Mouse (Mus musculus) ES-E14 (cell line): ENCODE measurements at regions not wholly inside any gene's neighbourhood (a gene's known extent, or its start where the extent isn't known, plus 50 kb on each side); places are given as distances from the start of the nearest gene placed in this dataset.

Experiments used
- DNase-seq: peaks from one replicate; pipeline ENCODE4 v3.0.0-alpha.2; 2013; ENCODE audit warnings: low read depth, low spot score
- H3K27ac ChIP-seq: 2 replicates; pipeline ENCODE4 v1.5.1; 2012; ENCODE audit warnings: low read depth, mild to moderate bottlenecking, low read length, moderate library complexity, mixed read lengths; ENCODE audit not compliant: poor library complexity, insufficient read depth, severe bottlenecking
- H3K36me3 ChIP-seq: 2 replicates; pipeline ENCODE4 v1.6.1; 2012; ENCODE audit warnings: mild to moderate bottlenecking, low read length, moderate library complexity, mixed read lengths; ENCODE audit not compliant: control insufficient read depth, poor library complexity, insufficient read depth, severe bottlenecking
- H3K4me1 ChIP-seq, 2 experiments: fragments of 150-350 bp in 1 of 2; sonication (generic) in 1 of 2; 2 replicates each; pipeline ENCODE4 v1.6.1; 2012; ENCODE audit warnings: low read length in 2 of 2, mild to moderate bottlenecking in 1 of 2, mixed read lengths in 1 of 2; ENCODE audit not compliant: control insufficient read depth in 2 of 2, insufficient read depth in 2 of 2, poor library complexity in 1 of 2
- H3K4me3 ChIP-seq, 2 experiments: fragments of 150-350 bp in 1 of 2; sonication (generic) in 1 of 2; 2 replicates each; pipeline ENCODE4 v1.5.1; 2012; ENCODE audit warnings: low read length in 2 of 2, low read depth in 1 of 2, mild to moderate bottlenecking in 1 of 2, mixed read lengths in 1 of 2; ENCODE audit not compliant: insufficient read depth in 1 of 2, poor library complexity in 1 of 2, severe bottlenecking in 1 of 2
- H3K9ac ChIP-seq: 2 replicates; pipeline ENCODE4 v1.6.1; 2012; ENCODE audit warnings: low read depth, mild to moderate bottlenecking, low read length, mixed read lengths; ENCODE audit not compliant: poor library complexity, insufficient read depth, severe bottlenecking
- H3K9me3 ChIP-seq: fragments of 150-350 bp; sonication (generic); 2 replicates; pipeline ENCODE4 v1.6.1; 2012; ENCODE audit warnings: low read depth, mild to moderate bottlenecking, low read length; ENCODE audit not compliant: control insufficient read depth, insufficient read depth
- CHD2 ChIP-seq: IDR thresholded peaks from 2 replicates; pipeline ENCODE4 v1.6.1; 2014; ENCODE audit warnings: mild to moderate bottlenecking, low read depth, low read length, inconsistent platforms
- HCFC1 ChIP-seq: IDR thresholded peaks from 2 replicates; pipeline ENCODE4 v1.6.1; 2012; ENCODE audit warnings: low read length, inconsistent platforms, borderline replicate concordance; ENCODE audit not compliant: insufficient read depth
- MAFK ChIP-seq: IDR thresholded peaks from 2 replicates; pipeline ENCODE4 v1.6.1; 2014; ENCODE audit warnings: mild to moderate bottlenecking, low read depth, low read length, inconsistent platforms; ENCODE audit not compliant: insufficient read depth
- ZC3H11A ChIP-seq: IDR thresholded peaks from 2 replicates; pipeline ENCODE4 v1.6.1; 2012; ENCODE audit warnings: low read depth, mild to moderate bottlenecking, inconsistent platforms, low read length, borderline replicate concordance
- ZNF384 ChIP-seq: IDR thresholded peaks from 2 replicates; pipeline ENCODE4 v1.6.1; 2012; ENCODE audit warnings: low read depth, low read length, inconsistent platforms
- in situ Hi-C, 2 experiments: fragments of 600-800 bp; cut with MboI; formaldehyde crosslinking; loops; one replicate each; pipeline ENCODE4 v1.15.1; 2025; ENCODE audit warnings: low sequenced_read_pairs in 2 of 2, inconsistent platforms in 1 of 2; ENCODE audit not compliant: unreplicated experiment in 2 of 2

- H3K4me3 ChIP-seq: no peak overlapping the region
- H3K9ac ChIP-seq: no peak overlapping the region
- no peaks in the 10 kb centered on the region for H3K36me3 ChIP-seq
- in situ Hi-C loops: no loop called here
- no peak for TF ChIP-seq ZNF384
- no peak for TF ChIP-seq CHD2
- no peak for TF ChIP-seq ZC3H11A
- TF ChIP-seq MAFK: no peak
- TF ChIP-seq HCFC1: no peak
- no peaks in the 10 kb centered on the region for H3K4me1 ChIP-seq
- DNase-seq: no peak
- no peak overlapping the region for H3K27ac ChIP-seq
- no peaks in the 10 kb centered on the region for H3K9me3 ChIP-seq
Observed at GRCm38 (mm10) chr13:78799641-78800040, 600.1 kb upstream of the Nr2f1 start.

- no peak for TF ChIP-seq CHD2
- Histone ChIP-seq H3K9me3 (no peaks in the 10 kb centered on the region), H3K4me3 (no peak overlapping the region), H3K36me3 (no peaks in the 10 kb centered on the region), H3K27ac (no peak overlapping the region), H3K4me1 (no peaks in the 10 kb centered on the region), H3K9ac (no peak overlapping the region)
- DNase-seq: no peak
- in situ Hi-C loops: no loop called here
Observed at GRCm38 (mm10) chr13:78795228-78795627, 595.7 kb upstream of the Nr2f1 start.

GRCm38 (mm10) chr13:78784285-78784684, 584.7 kb upstream of the Nr2f1 start:
- H3K27ac ChIP-seq: no peak overlapping the region
- no peak for TF ChIP-seq MAFK
- TF ChIP-seq HCFC1: no peak
- TF ChIP-seq CHD2: no peak
- no peak for TF ChIP-seq ZC3H11A
- TF ChIP-seq ZNF384: no peak
- no peaks in the 10 kb centered on the region for H3K4me1 ChIP-seq
- no peak overlapping the region for H3K4me3 ChIP-seq
- DNase-seq: no peak
- H3K36me3 ChIP-seq: no peaks in the 10 kb centered on the region
- H3K9me3 ChIP-seq: no peaks in the 10 kb centered on the region
- no peak overlapping the region for H3K9ac ChIP-seq
- in situ Hi-C loops: no loop called here

- DNase-seq: no peak
- Histone ChIP-seq H3K36me3 (no peaks in the 10 kb centered on the region), H3K9me3 (no peaks in the 10 kb centered on the region), H3K4me1 (no peaks in the 10 kb centered on the region), H3K9ac (no peak overlapping the region), H3K4me3 (no peak overlapping the region), H3K27ac (no peak overlapping the region)
- TF ChIP-seq MAFK: no peak
- no peak for TF ChIP-seq CHD2
- no peak for TF ChIP-seq HCFC1
- no peak for TF ChIP-seq ZNF384
- no peak for TF ChIP-seq ZC3H11A
- in situ Hi-C loops: no loop called here
Observed at GRCm38 (mm10) chr13:78783591-78784240, 584.2 kb upstream of the Nr2f1 start.
